Mouse (Mus musculus): ENCODE data around the gene Mut. TPM values are rescaled to one million over a fixed set of nuclear protein-coding genes. Genes with fewer than 3 reads are reported as not detected.

Mut gene
- 4.8 TPM for polyA plus RNA-seq (2012; fragmentation: generic; extraction: Trizol)
- long read RNA-seq, experiment 1, transcript Mut-201 (13 exons, 3,674 nt), result major isoform, 30 of 43 reads
- long read RNA-seq, experiment 1, partial matches to known transcripts, result 12 of 43 reads
- long read RNA-seq, experiment 1, other reads (novel, unspliced or antisense), result 1 of 43 reads
- long read RNA-seq, experiment 2, transcript Mut-201 (13 exons, 3,674 nt), result major isoform, 100 of 108 reads
- long read RNA-seq, experiment 2, partial matches to known transcripts, result 7 of 108 reads
- long read RNA-seq, experiment 2, other reads (novel, unspliced or antisense), result 1 of 108 reads

DNA sequence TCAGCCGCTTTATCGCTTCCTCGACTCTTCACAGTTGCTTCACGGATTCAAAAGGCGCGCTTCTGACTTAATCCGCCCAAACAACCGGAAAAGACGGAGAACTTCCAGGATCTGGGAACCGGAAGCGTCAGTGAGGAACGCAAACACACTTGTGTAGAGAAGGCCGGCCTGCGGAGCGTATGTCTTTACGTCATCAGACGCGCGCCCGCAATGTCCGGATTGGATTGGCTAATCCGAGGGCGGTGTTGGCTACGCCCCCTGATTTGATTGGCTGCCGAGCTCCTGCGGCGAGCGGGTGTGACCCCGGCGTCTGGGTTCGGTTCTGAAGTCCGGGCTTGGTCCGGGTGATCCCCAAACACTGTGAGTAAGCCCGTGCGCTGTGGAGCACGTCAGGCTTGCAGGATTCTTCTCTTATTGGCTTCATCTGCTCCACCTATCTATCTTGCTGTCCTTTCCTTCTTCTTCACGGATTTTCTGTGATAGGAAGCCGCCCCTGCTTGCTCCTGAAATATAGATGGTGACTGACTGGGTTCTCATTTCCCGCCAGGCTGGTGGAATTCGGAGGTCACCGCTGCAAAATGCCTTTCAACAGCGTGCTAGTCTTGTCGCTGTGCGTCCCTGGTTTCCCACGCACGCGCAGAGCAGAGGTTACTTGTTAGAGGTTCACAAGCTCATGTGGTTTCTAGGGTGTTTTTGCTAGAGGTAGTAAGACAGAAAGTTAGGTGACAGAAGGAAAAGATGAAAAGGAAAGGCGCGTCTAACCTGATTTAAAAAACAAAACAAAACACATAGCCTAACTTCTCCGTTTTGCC lies at the start of gene Mut, which contains the start of gene Cenpq:
Gene Mut (plus strand): TSS at position 266 of the 812 bp plus-strand sequence.
Gene Cenpq (minus strand): TSS at position 628 of the 812 bp plus-strand sequence.
- H3K27me3 ChIP-seq (ENCODE audit: control insufficient read depth, insufficient read depth, insufficient read length), result no peaks in the 10 kb centered on the region
- peak; percentile 31 for TF ChIP-seq MAX (IDR thresholded peaks at IDR 0.05)
- no peak for TF ChIP-seq MYOD1 (IDR thresholded peaks at IDR 0.05; ENCODE audit: control insufficient read depth, insufficient read length, low read depth)
- peaks cover 17% of the 10 kb centered on the region for H3K36me3 ChIP-seq (ENCODE audit: control insufficient read depth, insufficient read depth)
- peak within 1 kb of the TSS; percentile 73 for H3ac ChIP-seq (ENCODE audit: control insufficient read depth, insufficient read length, low read depth)
- peaks cover 8% of the 10 kb centered on the region for H3K79me3 ChIP-seq (ENCODE audit: low read depth)
- H3K79me2 ChIP-seq (ENCODE audit: control insufficient read depth, insufficient read depth), result peaks cover 14% of the 10 kb centered on the region
- H3K4me3 ChIP-seq (ENCODE audit: insufficient read depth, poor library complexity, severe bottlenecking), result peak within 1 kb of the TSS; percentile 59

DNA sequence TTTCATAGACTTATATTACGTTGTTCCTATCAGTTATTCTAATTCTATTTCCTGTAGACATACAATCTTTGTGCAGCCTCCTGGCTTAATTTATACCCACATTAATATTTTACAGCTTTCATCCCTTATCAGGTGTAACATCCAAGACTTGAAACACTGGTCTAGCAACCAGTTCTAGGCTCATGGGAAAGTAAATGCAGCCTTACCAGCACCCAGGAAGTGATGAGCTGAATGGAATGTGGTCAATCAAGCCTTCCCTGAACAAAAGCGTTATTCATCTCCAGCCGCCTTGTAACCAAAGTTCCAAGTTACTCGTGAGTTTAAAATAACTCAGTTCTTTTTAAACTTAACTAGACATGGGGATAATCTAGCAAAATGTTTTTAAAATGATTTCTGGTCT lies 49.3 kb upstream of the Mut start:
- Histone ChIP-seq H3K79me3 (ENCODE audit: low read depth) (no peaks in the 10 kb centered on the region), H3K36me3 (ENCODE audit: control insufficient read depth, insufficient read depth) (no peaks in the 10 kb centered on the region), H3K27me3 (ENCODE audit: control insufficient read depth, insufficient read depth, insufficient read length) (no peaks in the 10 kb centered on the region), H3K79me2 (ENCODE audit: control insufficient read depth, insufficient read depth) (peaks cover under 1% of the 10 kb centered on the region), H3ac (ENCODE audit: control insufficient read depth, insufficient read length, low read depth) (no peak overlapping the region), H3K4me3 (ENCODE audit: insufficient read depth, poor library complexity, severe bottlenecking) (no peak overlapping the region)
- TF ChIP-seq CEBPB (IDR thresholded peaks at IDR 0.05; ENCODE audit: low read depth) (no peak), USF1 (IDR thresholded peaks at IDR 0.05; ENCODE audit: low read depth) (no peak), CTCF (IDR thresholded peaks at IDR 0.05; ENCODE audit: control insufficient read depth, insufficient read depth, insufficient read length) (no peak), MAX (IDR thresholded peaks at IDR 0.05) (no peak), FOSL1 (IDR thresholded peaks at IDR 0.05; ENCODE audit: insufficient read depth, low read length, poor library complexity, severe bottlenecking) (no peak), MYOG (IDR thresholded peaks at IDR 0.05; ENCODE audit: control insufficient read depth, extremely low read depth, insufficient read length) (no peak), MYOD1 (IDR thresholded peaks at IDR 0.05; ENCODE audit: control insufficient read depth, insufficient read length, low read depth) (no peak)

DNA sequence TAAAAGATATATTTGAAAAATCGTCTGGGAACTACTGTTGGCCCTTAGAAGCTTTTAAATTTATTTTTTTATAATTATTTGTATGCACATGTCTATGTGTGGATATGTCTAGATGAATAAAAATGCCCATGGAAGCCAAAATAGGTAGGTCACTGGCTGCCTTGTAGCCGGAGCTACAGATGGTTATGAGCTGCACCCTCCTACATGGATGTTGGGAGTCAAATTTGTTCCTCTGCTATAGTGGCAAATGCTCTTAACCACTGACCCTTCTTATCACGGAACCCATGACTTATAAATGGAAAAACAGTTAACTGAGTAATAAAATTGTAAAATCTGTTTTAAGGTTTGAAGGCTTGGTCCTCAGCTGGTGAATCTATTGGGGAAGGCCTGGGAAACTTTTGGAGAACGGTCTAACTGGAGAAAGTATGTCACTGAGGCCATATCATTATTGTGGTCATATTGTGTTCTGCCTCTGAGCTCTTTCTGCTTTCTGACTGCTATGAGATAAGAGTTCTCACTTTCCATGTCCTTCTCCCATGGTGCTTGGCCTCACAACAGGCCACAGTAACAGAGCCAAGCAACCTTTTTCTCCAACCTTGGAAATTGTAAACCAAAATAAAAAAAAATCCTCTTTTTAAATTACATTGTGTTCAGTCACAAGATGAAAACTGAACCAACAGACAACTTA lies 46.5 kb upstream of the Mut start:
- Histone ChIP-seq H3K79me2 (ENCODE audit: control insufficient read depth, insufficient read depth) (no peaks in the 10 kb centered on the region), H3ac (ENCODE audit: control insufficient read depth, insufficient read length, low read depth) (no peak overlapping the region), H3K27me3 (ENCODE audit: control insufficient read depth, insufficient read depth, insufficient read length) (no peaks in the 10 kb centered on the region), H3K4me3 (ENCODE audit: insufficient read depth, poor library complexity, severe bottlenecking) (no peak overlapping the region), H3K79me3 (ENCODE audit: low read depth) (no peaks in the 10 kb centered on the region), H3K36me3 (ENCODE audit: control insufficient read depth, insufficient read depth) (no peaks in the 10 kb centered on the region)
- TF ChIP-seq MYOD1 (IDR thresholded peaks at IDR 0.05; ENCODE audit: control insufficient read depth, insufficient read length, low read depth) (no peak), USF1 (IDR thresholded peaks at IDR 0.05; ENCODE audit: low read depth) (no peak), CEBPB (IDR thresholded peaks at IDR 0.05; ENCODE audit: low read depth) (no peak), CTCF (IDR thresholded peaks at IDR 0.05; ENCODE audit: control insufficient read depth, insufficient read depth, insufficient read length) (no peak), MAX (IDR thresholded peaks at IDR 0.05) (no peak), MYOG (IDR thresholded peaks at IDR 0.05; ENCODE audit: control insufficient read depth, extremely low read depth, insufficient read length) (no peak), FOSL1 (IDR thresholded peaks at IDR 0.05; ENCODE audit: insufficient read depth, low read length, poor library complexity, severe bottlenecking) (no peak)

DNA sequence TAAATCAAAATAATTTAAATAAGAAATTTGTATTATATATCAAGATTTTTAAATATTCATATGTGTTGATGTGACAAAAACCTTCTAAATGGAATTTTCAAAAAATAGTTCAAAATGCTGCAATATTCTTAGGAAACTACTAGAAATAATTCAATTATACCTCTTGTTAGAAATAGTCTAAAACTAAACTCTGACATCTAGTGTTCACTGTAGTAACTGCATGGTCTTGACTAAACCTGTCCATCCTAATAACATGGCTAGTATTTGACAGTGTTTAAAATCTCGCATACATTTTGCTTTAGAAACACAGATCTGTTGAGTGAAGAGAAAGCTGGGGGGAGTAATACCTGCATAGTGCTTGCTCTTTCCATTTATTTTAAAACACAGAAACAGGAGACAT lies 37.6 kb upstream of the Mut start:
- Histone ChIP-seq H3K36me3 (ENCODE audit: control insufficient read depth, insufficient read depth) (no peaks in the 10 kb centered on the region), H3ac (ENCODE audit: control insufficient read depth, insufficient read length, low read depth) (no peak overlapping the region), H3K4me3 (ENCODE audit: insufficient read depth, poor library complexity, severe bottlenecking) (no peak overlapping the region), H3K79me3 (ENCODE audit: low read depth) (no peaks in the 10 kb centered on the region), H3K27me3 (ENCODE audit: control insufficient read depth, insufficient read depth, insufficient read length) (no peaks in the 10 kb centered on the region), H3K79me2 (ENCODE audit: control insufficient read depth, insufficient read depth) (no peaks in the 10 kb centered on the region)
- TF ChIP-seq CEBPB (IDR thresholded peaks at IDR 0.05; ENCODE audit: low read depth) (no peak), CTCF (IDR thresholded peaks at IDR 0.05; ENCODE audit: control insufficient read depth, insufficient read depth, insufficient read length) (no peak), USF1 (IDR thresholded peaks at IDR 0.05; ENCODE audit: low read depth) (no peak), MAX (IDR thresholded peaks at IDR 0.05) (no peak), FOSL1 (IDR thresholded peaks at IDR 0.05; ENCODE audit: insufficient read depth, low read length, poor library complexity, severe bottlenecking) (no peak), MYOD1 (IDR thresholded peaks at IDR 0.05; ENCODE audit: control insufficient read depth, insufficient read length, low read depth) (no peak), MYOG (IDR thresholded peaks at IDR 0.05; ENCODE audit: control insufficient read depth, extremely low read depth, insufficient read length) (no peak)

DNA sequence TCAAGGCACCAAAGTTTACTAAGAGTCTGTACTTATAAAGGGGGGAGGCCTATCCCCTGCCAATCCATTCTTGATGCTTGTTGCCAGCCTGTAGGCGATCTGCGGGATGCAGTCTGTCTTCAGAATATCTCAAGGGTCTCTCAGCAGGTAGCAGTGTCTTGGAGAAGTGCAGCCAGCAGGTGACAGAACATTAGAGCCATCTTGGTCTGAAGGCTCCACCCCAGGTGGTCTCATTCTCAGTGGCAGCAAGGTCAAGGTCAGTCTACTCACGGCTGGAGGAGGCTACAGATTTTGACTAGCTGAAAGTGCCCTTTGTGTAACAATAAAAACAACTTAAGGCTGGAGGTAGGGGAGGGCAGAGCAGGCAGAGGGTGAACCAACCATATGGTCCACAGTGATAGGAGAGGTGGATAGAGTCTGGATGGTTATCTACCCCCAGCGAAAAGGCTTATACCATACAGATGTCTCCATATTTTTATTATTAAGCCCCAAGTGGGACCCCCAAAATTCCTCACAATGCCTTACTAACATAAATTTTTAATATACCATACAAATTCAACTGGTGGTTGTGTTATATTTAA lies 34.6 kb upstream of the Mut start:
- no peaks in the 10 kb centered on the region for H3K36me3 ChIP-seq (ENCODE audit: control insufficient read depth, insufficient read depth)
- H3K79me3 ChIP-seq (ENCODE audit: low read depth), result no peaks in the 10 kb centered on the region
- no peaks in the 10 kb centered on the region for H3K27me3 ChIP-seq (ENCODE audit: control insufficient read depth, insufficient read depth, insufficient read length)
- no peaks in the 10 kb centered on the region for H3K79me2 ChIP-seq (ENCODE audit: control insufficient read depth, insufficient read depth)
- TF ChIP-seq USF1 (IDR thresholded peaks at IDR 0.05; ENCODE audit: low read depth) (no peak), CTCF (IDR thresholded peaks at IDR 0.05; ENCODE audit: control insufficient read depth, insufficient read depth, insufficient read length) (no peak), MYOG (IDR thresholded peaks at IDR 0.05; ENCODE audit: control insufficient read depth, extremely low read depth, insufficient read length) (no peak), CEBPB (IDR thresholded peaks at IDR 0.05; ENCODE audit: low read depth) (no peak), FOSL1 (IDR thresholded peaks at IDR 0.05; ENCODE audit: insufficient read depth, low read length, poor library complexity, severe bottlenecking) (no peak)
- H3K4me3 ChIP-seq (ENCODE audit: insufficient read depth, poor library complexity, severe bottlenecking), result no peak overlapping the region
- no peak overlapping the region for H3ac ChIP-seq (ENCODE audit: control insufficient read depth, insufficient read length, low read depth)

Measured in C2C12 (cell line).